Mouse (Mus musculus): Measurements from ENCODE around the gene Ube2q1. TPM values are rescaled to one million over a fixed set of nuclear protein-coding genes. Genes with fewer than 3 reads are reported as not detected.
"Not testable (repeated sequence)": the region's sequence is repeated elsewhere in the genome, so short reads cannot be mapped to it uniquely, and the experiment has no call there.

The Ube2q1 gene
- polyA plus RNA-seq, 1 experiment from 2014 or later, result 15.7 TPM

GRCm38 (mm10) chr3:89788680-89789352 is 15.4 kb downstream of the Ube2q1 start:
- H3K4me2 ChIP-seq (ENCODE audit: low read length), result no peak overlapping the region
- H3K9me3 ChIP-seq (ENCODE audit: control insufficient read depth, low read length), result no peaks in the 10 kb centered on the region
- 71% methylated on average over 16 of the region's 16 CpGs for WGBS
- H3K36me3 ChIP-seq (ENCODE audit: control insufficient read depth, insufficient read depth, low read length), result no peaks in the 10 kb centered on the region; the same call in 1 of the 2 replicates
- ATAC-seq (ENCODE audit: insufficient number of reproducible peaks, insufficient read depth, low FRiP score, low read depth), result no peak
- H3K27me3 ChIP-seq (ENCODE audit: control insufficient read depth, insufficient read depth, low read length), result no peaks in the 10 kb centered on the region
- H3K9ac ChIP-seq (ENCODE audit: low read length), result no peak overlapping the region
- no peak overlapping the region for H3K4me3 ChIP-seq (ENCODE audit: control insufficient read depth in 1 of 2, insufficient read depth in 1 of 2, low read depth in 1 of 2, low read length in 2 of 2)
- H3K27ac ChIP-seq (replicated peaks in 1 of 2; ENCODE audit: control insufficient read depth in 1 of 2, insufficient read depth in 1 of 2, low read depth in 2 of 2, low read length in 2 of 2), result no peak overlapping the region
- peaks cover 0 to 6% of the 10 kb centered on the region in 2 experiments; a peak in 1 of 4 replicates for H3K4me1 ChIP-seq (ENCODE audit: control insufficient read depth in 2 of 2, insufficient read depth in 2 of 2, low read length in 2 of 2)

- no peaks in the 10 kb centered on the region for H3K27me3 ChIP-seq (ENCODE audit: control insufficient read depth, insufficient read depth, low read length)
- no peak overlapping the region for H3K4me2 ChIP-seq (ENCODE audit: low read length)
- no peaks in the 10 kb centered on the region for H3K36me3 ChIP-seq (ENCODE audit: control insufficient read depth, insufficient read depth, low read length)
- H3K27ac ChIP-seq (replicated peaks in 1 of 2; ENCODE audit: control insufficient read depth in 1 of 2, insufficient read depth in 1 of 2, low read depth in 2 of 2, low read length in 2 of 2), result no peak overlapping the region
- H3K4me1 ChIP-seq (ENCODE audit: control insufficient read depth in 2 of 2, insufficient read depth in 2 of 2, low read length in 2 of 2), result peaks cover 0 to 2% of the 10 kb centered on the region in 2 experiments; a peak in 1 of 4 replicates
- no peak overlapping the region for H3K9ac ChIP-seq (ENCODE audit: low read length)
- no peak for ATAC-seq (ENCODE audit: insufficient number of reproducible peaks, insufficient read depth, low FRiP score, low read depth)
- H3K9me3 ChIP-seq (ENCODE audit: control insufficient read depth, low read length), result no peaks in the 10 kb centered on the region
- no peak overlapping the region for H3K4me3 ChIP-seq (ENCODE audit: control insufficient read depth in 1 of 2, insufficient read depth in 1 of 2, low read depth in 1 of 2, low read length in 2 of 2)
- WGBS, result 70% methylated on average over 2 of the region's 2 CpGs
These were observed 21.2 kb downstream of the Ube2q1 start for GRCm38 (mm10) chr3:89794616-89795015.

GRCm38 (mm10) chr3:89795746-89796145 is 22.3 kb downstream of the Ube2q1 start:
- no peak overlapping the region for H3K4me2 ChIP-seq (ENCODE audit: low read length)
- no peak overlapping the region for H3K9ac ChIP-seq (ENCODE audit: low read length)
- H3K36me3 ChIP-seq (ENCODE audit: control insufficient read depth, insufficient read depth, low read length), result no peaks in the 10 kb centered on the region
- no peak overlapping the region for H3K27ac ChIP-seq (replicated peaks in 1 of 2; ENCODE audit: control insufficient read depth in 1 of 2, insufficient read depth in 1 of 2, low read depth in 2 of 2, low read length in 2 of 2)
- no peak overlapping the region for H3K4me3 ChIP-seq (ENCODE audit: control insufficient read depth in 1 of 2, insufficient read depth in 1 of 2, low read depth in 1 of 2, low read length in 2 of 2)
- no peaks in the 10 kb centered on the region for H3K9me3 ChIP-seq (ENCODE audit: control insufficient read depth, low read length)
- ATAC-seq (ENCODE audit: insufficient number of reproducible peaks, insufficient read depth, low FRiP score, low read depth), result no peak
- H3K4me1 ChIP-seq (ENCODE audit: control insufficient read depth in 2 of 2, insufficient read depth in 2 of 2, low read length in 2 of 2), result peaks cover 0 to 4% of the 10 kb centered on the region in 2 experiments; a peak in 1 of 4 replicates
- 49% methylated on average over 5 of the region's 5 CpGs for WGBS
- H3K27me3 ChIP-seq (ENCODE audit: control insufficient read depth, insufficient read depth, low read length), result no peaks in the 10 kb centered on the region

- no peak overlapping the region for H3K9ac ChIP-seq (ENCODE audit: low read length)
- no peaks in the 10 kb centered on the region for H3K9me3 ChIP-seq (ENCODE audit: control insufficient read depth, low read length)
- no peak overlapping the region for H3K27ac ChIP-seq (replicated peaks in 1 of 2; ENCODE audit: control insufficient read depth in 1 of 2, insufficient read depth in 1 of 2, low read depth in 2 of 2, low read length in 2 of 2)
- no peak for ATAC-seq (ENCODE audit: insufficient number of reproducible peaks, insufficient read depth, low FRiP score, low read depth)
- no peaks in the 10 kb centered on the region for H3K36me3 ChIP-seq (ENCODE audit: control insufficient read depth, insufficient read depth, low read length)
- no peak overlapping the region for H3K4me2 ChIP-seq (ENCODE audit: low read length)
- 46% methylated on average over 4 of the region's 4 CpGs for WGBS
- H3K4me1 ChIP-seq (ENCODE audit: control insufficient read depth in 2 of 2, insufficient read depth in 2 of 2, low read length in 2 of 2), result peaks cover 0 to 4% of the 10 kb centered on the region in 2 experiments; a peak in 1 of 4 replicates
- no peak overlapping the region for H3K4me3 ChIP-seq (ENCODE audit: control insufficient read depth in 1 of 2, insufficient read depth in 1 of 2, low read depth in 1 of 2, low read length in 2 of 2)
- no peaks in the 10 kb centered on the region for H3K27me3 ChIP-seq (ENCODE audit: control insufficient read depth, insufficient read depth, low read length)
These were observed 22.9 kb downstream of the Ube2q1 start for GRCm38 (mm10) chr3:89796358-89796757.

- no peak for ATAC-seq (ENCODE audit: insufficient number of reproducible peaks, insufficient read depth, low FRiP score, low read depth)
- Histone ChIP-seq H3K27me3 (ENCODE audit: control insufficient read depth, insufficient read depth, low read length) (no peaks in the 10 kb centered on the region), H3K27ac (replicated peaks in 1 of 2; ENCODE audit: control insufficient read depth in 1 of 2, insufficient read depth in 1 of 2, low read depth in 2 of 2, low read length in 2 of 2) (no peak overlapping the region), H3K9ac (ENCODE audit: low read length) (no peak overlapping the region), H3K4me3 (ENCODE audit: control insufficient read depth in 1 of 2, insufficient read depth in 1 of 2, low read depth in 1 of 2, low read length in 2 of 2) (no peak overlapping the region), H3K36me3 (ENCODE audit: control insufficient read depth, insufficient read depth, low read length) (no peaks in the 10 kb centered on the region), H3K4me1 (ENCODE audit: control insufficient read depth in 2 of 2, insufficient read depth in 2 of 2, low read length in 2 of 2) (peaks cover 0 to 4% of the 10 kb centered on the region in 2 experiments; a peak in 1 of 4 replicates), H3K9me3 (ENCODE audit: control insufficient read depth, low read length) (no peaks in the 10 kb centered on the region), H3K4me2 (ENCODE audit: low read length) (no peak overlapping the region)
- WGBS, result 85% methylated on average over 3 of the region's 3 CpGs
These were observed 25.1 kb downstream of the Ube2q1 start for GRCm38 (mm10) chr3:89798518-89798917.

- peak overlapping the region; percentile 18 to 22; a peak in 2 of 4 replicates for H3K4me3 ChIP-seq (ENCODE audit: control insufficient read depth in 1 of 2, insufficient read depth in 1 of 2, low read depth in 1 of 2, low read length in 2 of 2)
- 2% methylated on average over 13 of the region's 13 CpGs for WGBS
- 0 out of 2 replicates have a peak, but pooled peaks have one; percentile 35 for ATAC-seq (ENCODE audit: insufficient number of reproducible peaks, insufficient read depth, low FRiP score, low read depth)
These were observed 26.1 kb downstream of the Ube2q1 start for GRCm38 (mm10) chr3:89799476-89799875.

GRCm38 (mm10) chr3:89800078-89800477 is 26.7 kb downstream of the Ube2q1 start:
- not testable (repeated sequence) for H3K9ac ChIP-seq (ENCODE audit: low read length); H3K4me2 ChIP-seq (ENCODE audit: low read length); ATAC-seq (ENCODE audit: insufficient number of reproducible peaks, insufficient read depth, low FRiP score, low read depth); H3K9me3 ChIP-seq (ENCODE audit: control insufficient read depth, low read length); H3K4me3 ChIP-seq (ENCODE audit: control insufficient read depth in 1 of 2, insufficient read depth in 1 of 2, low read depth in 1 of 2, low read length in 2 of 2); H3K36me3 ChIP-seq (ENCODE audit: control insufficient read depth, insufficient read depth, low read length); H3K27ac ChIP-seq (replicated peaks in 1 of 2; ENCODE audit: control insufficient read depth in 1 of 2, insufficient read depth in 1 of 2, low read depth in 2 of 2, low read length in 2 of 2); H3K27me3 ChIP-seq (ENCODE audit: control insufficient read depth, insufficient read depth, low read length); H3K4me1 ChIP-seq (ENCODE audit: control insufficient read depth in 2 of 2, insufficient read depth in 2 of 2, low read length in 2 of 2)
- WGBS, result 41% methylated on average over 3 of the region's 3 CpGs

More at GRCm38 (mm10) chr3:89799476-89799875, 26.1 kb downstream of the Ube2q1 start:
- Histone ChIP-seq H3K9me3 (ENCODE audit: control insufficient read depth, low read length) (no peaks in the 10 kb centered on the region), H3K4me1 (ENCODE audit: control insufficient read depth in 2 of 2, insufficient read depth in 2 of 2, low read length in 2 of 2) (peaks cover 0 to 4% of the 10 kb centered on the region in 2 experiments; a peak in 1 of 4 replicates), H3K27ac (replicated peaks in 1 of 2; ENCODE audit: control insufficient read depth in 1 of 2, insufficient read depth in 1 of 2, low read depth in 2 of 2, low read length in 2 of 2) (no peak overlapping the region), H3K4me2 (ENCODE audit: low read length) (peak overlapping the region; percentile 61), H3K9ac (ENCODE audit: low read length) (peak overlapping the region; percentile 56; the same call in 1 of the 2 replicates), H3K36me3 (ENCODE audit: control insufficient read depth, insufficient read depth, low read length) (no peaks in the 10 kb centered on the region), H3K27me3 (ENCODE audit: control insufficient read depth, insufficient read depth, low read length) (no peaks in the 10 kb centered on the region)
